Mouse (Mus musculus): Measurements from ENCODE around the gene Akap1. TPM values are rescaled to one million over a fixed set of nuclear protein-coding genes. Genes with fewer than 3 reads are reported as not detected.
A peak's percentile ranks its signal among the peaks of the same experiment; 100 is the strongest.
"Not testable (repeated sequence)": the region's sequence is repeated elsewhere in the genome, so short reads cannot be mapped to it uniquely, and the experiment has no call there.

The Akap1 gene
- 100 to 1,000 TPM; 107 to 114 TPM for total RNA-seq (2021)
- long read RNA-seq, experiment 1, transcript Akap1-201 (11 exons, 3,758 nt): major isoform, 76 of 118 reads
- long read RNA-seq, experiment 1, partial matches to known transcripts: 25 of 118 reads
- long read RNA-seq, experiment 1, other reads (novel, unspliced or antisense): 15 of 118 reads
- long read RNA-seq, experiment 2, transcript Akap1-201 (11 exons, 3,758 nt): major isoform, 28 of 37 reads
- long read RNA-seq, experiment 2, partial matches to known transcripts: 4 of 37 reads
- long read RNA-seq, experiment 2, other reads (novel, unspliced or antisense): 2 of 37 reads

GRCm38 (mm10) chr11:88864458-88865197, at the start of gene Akap1:
Akap1 (minus strand) TSS chr11:88864586.
- peak; percentile 99 for DNase-seq

DNA sequence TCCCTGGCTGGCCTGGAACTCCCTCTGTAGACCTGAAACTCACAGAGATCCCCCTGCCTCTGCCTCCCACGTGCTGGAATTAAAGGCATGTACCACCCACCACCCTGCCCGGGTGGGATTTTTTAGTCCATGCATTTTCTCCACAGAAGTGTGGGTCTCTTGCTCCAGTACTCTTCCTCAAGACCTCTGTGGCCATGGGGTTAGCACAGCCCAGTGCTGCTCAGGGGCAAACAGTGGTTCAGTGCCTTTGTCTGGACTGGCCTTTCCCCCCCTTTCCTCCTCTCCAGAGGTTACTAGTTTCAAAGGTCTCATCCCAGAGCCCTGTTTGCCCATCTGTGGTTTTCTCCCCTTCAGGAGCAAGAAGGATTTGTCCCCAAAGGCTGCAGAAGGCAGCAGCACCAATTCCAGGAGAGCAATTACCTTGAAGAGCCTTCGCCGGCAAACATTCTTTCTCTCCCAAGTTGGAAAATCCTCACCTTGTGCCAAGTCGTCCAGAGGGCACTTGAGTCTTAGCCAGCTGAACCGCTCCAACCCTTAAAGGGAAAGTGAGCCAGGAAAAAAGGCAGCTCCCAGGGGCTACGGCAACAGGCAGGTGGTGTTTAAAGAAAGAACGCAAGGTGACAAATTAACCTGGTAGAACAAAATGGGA, 45.1 kb upstream of the Akap1 start:
- peak; percentile 76 to 83 for DNase-seq

DNA sequence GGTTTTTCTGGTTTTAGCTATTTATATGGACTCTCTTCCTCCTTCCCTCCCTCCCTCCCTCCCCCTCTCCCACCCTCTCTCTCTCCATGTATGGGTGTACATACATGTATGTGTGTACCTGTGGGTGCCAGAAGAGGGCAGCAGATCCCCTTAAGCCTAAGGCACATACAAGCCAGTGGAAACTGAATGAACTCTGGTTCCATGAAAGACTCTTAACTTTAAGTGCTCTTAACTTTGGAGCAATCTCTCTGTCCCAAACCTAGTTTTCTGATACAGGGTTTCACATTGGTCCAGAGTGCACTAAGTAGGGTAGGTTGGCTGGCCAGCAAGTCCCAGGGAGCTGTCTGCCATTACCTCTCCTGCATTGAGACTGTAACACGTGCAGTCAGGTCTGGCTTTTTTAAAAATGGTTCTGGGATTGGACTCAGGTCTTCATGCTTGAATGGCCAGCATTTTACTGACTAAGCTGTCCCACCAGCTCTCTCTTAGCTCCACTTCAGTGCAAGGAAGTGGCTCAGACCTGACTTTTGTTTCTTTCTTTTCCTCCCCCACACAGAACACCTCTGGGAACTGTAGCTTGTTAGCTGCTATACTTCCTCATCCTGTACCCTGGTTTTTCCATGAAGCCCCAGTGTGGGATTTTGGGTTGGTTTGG, 44.3 kb upstream of the Akap1 start:
- peak; percentile 80 to 85 for DNase-seq

DNA sequence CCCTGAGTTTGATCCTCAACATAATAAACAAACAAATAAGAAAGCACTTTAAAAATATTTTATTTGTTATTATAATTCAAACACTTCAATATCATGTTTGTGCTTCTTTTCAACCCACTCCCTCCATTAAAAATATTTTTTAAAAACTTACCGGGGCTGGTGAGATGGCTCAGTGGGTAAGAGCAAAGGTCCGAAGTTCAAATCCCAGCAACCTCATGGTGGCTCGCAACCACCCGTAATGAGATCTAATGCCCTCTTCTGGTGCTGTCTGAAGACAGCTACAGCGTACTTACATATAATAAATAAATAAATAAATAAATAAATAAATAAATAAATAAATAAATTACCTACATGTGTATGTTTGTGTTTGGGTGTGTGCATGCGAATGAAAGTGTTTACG, 43.5 kb upstream of the Akap1 start:
- no peak for DNase-seq

DNA sequence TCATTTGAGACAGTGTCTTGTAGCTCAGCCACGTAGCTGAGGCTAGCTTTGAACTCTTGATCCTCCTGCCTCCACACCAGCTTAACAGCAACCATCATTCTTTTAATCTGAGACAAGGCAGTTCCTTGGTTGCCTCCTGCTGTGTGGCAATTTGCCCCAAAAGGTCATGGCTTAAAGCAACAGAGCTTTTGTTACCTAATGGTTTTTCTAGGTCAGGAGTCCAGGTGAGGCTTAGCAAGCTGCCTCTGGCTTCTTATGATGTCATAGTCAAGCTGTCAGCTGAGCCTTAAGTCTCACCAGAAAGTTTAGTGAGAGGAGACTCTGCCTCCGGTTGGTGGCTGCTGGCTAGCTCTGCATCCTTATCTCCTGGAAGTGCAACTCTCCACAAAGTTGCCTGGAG, 41.2 kb upstream of the Akap1 start:
- DNase-seq: no peak

- DNase-seq: no peak
Observed at GRCm38 (mm10) chr11:88904080-88904479, 39.7 kb upstream of the Akap1 start.

DNA sequence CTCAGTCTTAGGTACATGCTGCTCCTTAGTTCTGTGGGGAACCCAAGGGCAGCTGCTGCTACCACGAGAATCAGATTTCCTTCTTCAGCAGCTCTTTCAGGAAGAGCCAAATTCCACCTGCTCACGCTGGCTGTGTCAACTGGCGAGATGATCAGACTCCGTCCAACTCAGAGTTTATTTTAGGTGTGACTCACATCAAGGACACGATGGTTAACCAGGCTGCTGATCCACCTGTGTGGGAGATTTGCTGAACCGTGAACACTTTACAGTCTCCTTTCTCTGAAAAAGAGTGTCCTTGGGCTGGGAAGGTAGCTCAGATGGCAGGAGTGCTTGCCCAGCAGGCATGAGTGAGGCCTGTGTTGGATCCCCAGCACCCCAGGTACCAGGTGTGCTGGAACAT, 38.4 kb upstream of the Akap1 start:
- no peak for DNase-seq

- DNase-seq: peak in 1 of 2 experiments; percentile 44
Observed at GRCm38 (mm10) chr11:88901341-88901802, 37.0 kb upstream of the Akap1 start.

GRCm38 (mm10) chr11:88899561-88899960, 35.2 kb upstream of the Akap1 start:
- no peak for DNase-seq

DNA sequence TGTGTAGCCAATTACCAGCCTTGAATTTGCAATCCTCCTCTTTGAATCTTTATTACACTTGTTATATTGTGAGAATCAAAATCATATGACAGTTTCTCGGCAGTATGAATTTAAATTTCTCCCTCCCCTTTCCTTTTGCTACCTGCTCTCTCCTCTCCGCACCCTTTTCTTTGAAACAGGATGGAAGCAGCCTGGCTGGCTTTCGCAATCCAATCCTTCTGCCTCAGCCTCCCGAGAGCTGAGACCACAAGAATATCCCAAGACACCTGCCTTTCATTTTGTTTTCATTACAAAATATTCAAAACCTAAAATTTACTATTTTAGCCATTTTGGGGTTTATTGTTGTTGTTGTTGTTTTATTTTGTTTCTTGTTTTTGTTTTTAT, 34.0 kb upstream of the Akap1 start:
- no peak for DNase-seq

GRCm38 (mm10) chr11:88897624-88898379, 33.4 kb upstream of the Akap1 start:
- peak in 1 of 2 experiments; percentile 48 for DNase-seq

DNA sequence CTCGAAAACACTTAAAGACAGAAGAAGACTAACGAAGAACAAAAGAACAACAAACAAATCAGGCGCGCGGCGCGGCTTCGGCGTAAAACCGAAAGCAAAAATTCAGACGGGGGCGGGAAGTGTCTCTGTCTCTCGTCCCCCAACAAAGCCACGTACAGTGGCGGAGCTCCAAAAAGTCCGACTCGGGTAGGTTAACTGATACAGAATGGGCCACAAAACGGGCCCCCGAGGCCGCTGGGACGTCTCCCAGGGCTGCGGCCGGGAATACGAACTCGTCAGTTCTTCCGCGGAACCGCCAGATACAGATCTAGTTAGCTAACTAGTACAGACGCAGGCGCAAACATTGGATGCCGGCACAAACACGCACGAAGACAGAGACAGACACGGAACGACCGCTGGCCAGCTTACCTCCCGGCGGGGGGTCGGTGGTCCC, 31.4 kb upstream of the Akap1 start:
- DNase-seq: not testable (repeated sequence)

GRCm38 (mm10) chr11:88895235-88895634, 30.8 kb upstream of the Akap1 start:
- peak in 1 of 2 experiments; percentile 25 for DNase-seq

GRCm38 (mm10) chr11:88894279-88894678, 29.9 kb upstream of the Akap1 start:
- not testable (repeated sequence) for DNase-seq

DNA sequence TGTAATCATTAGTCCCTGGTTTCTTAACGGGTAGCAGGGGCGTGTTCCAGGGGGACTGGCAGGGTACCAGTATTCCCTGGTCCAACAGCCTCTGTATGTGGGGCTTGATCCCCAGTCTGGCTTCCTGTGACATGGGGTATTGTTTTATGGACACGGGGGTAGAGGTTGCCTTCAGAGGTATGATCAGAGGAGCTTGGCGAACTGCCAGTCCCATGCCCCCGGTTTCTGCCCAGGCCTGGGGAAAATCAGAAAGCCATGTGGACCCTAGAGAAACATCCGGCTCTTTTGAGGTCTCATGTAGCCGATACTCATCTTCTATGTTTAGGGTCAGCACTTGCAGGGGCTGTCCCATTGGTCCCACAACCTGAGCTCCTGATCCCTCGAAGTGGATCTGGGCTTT, 29.1 kb upstream of the Akap1 start:
- not testable (repeated sequence) for DNase-seq

GRCm38 (mm10) chr11:88892789-88893188, 28.4 kb upstream of the Akap1 start:
- not testable (repeated sequence) for DNase-seq

- DNase-seq: peak; percentile 18 to 36
Observed at GRCm38 (mm10) chr11:88891921-88892561, 27.7 kb upstream of the Akap1 start.

- DNase-seq: not testable (repeated sequence)
Observed at GRCm38 (mm10) chr11:88891446-88891845, 27.1 kb upstream of the Akap1 start.

GRCm38 (mm10) chr11:88890904-88891303, 26.5 kb upstream of the Akap1 start:
- DNase-seq: not testable (repeated sequence)

- DNase-seq: no peak
Observed at GRCm38 (mm10) chr11:88888996-88889395, 24.6 kb upstream of the Akap1 start.
